Mouse (Mus musculus) heart, postnatal 14 days (tissue): ENCODE measurements around the gene Cavin2. TPM values are rescaled to one million over a fixed set of nuclear protein-coding genes. Genes with fewer than 3 reads are reported as not detected.

Experiments used
- DNase-seq, 2 experiments: peaks; one replicate each; pipeline ENCODE4 v3.0.0; 2021 to 2022
- intact Hi-C: fragments of 180-260 bp; cut with DNase I; formaldehyde crosslinking; loops from one replicate; pipeline ENCODE4 v1.15.1; 2025
- total RNA-seq, 2 experiments: library from RNA; stranded (reverse); gene quantifications; 2 replicates each; pipeline ENCODE4 v1.2.3; 2021

The Cavin2 gene
- total RNA-seq, 2 experiments from 2014 or later: 173 to 186 TPM

DNA sequence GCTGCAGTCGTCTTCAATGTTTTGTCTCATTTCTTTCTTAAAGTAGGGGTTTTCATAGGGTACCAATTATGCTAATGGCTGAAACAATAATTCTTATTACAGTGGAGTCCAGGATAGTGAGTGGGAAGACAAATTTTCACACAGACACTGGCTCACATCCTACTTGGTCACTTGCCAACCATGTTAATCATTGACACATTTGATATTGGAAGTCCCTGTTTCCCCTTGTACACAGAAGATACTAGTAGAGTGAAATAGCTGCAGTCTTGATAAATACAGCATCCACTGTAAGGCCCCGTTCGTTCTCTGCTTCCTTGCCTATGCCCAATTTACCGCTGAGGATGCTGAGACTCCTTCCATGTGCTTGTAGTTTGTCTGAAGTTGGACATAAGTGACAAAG is 3.4 kb downstream of the Cavin2 start:
- intact Hi-C loops: no loop called here
- no peak for DNase-seq

DNA sequence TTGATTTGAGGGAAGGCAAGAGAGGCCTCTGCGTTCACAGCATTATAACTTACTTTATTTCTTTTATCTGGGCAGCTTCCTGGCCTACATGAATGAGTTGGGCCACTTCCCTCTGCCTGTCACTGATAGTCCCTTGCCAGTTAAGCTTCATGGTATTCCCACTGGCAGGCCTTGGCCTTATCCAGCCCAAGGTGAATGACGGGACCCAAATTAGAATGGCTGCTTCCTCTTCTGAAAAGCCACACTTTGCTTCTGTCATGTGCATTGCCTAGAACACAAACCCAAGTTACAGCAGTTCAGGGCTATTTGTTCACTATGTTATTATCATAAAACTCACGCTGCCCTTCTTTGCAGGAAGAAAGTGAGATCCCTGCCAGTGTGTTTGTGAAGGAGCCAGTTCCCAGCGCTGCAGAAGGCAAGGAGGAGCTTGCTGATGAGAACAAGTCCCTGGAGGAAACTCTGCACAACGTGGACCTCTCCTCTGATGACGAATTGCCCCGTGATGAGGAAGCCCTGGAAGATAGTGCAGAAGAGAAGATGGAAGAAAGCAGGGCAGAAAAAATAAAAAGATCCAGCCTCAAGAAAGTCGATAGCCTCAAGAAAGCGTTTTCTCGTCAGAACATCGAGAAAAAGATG is 11.5 kb downstream of the Cavin2 start:
- intact Hi-C loops: no loop called here
- peak; percentile 22 to 39 for DNase-seq

DNA sequence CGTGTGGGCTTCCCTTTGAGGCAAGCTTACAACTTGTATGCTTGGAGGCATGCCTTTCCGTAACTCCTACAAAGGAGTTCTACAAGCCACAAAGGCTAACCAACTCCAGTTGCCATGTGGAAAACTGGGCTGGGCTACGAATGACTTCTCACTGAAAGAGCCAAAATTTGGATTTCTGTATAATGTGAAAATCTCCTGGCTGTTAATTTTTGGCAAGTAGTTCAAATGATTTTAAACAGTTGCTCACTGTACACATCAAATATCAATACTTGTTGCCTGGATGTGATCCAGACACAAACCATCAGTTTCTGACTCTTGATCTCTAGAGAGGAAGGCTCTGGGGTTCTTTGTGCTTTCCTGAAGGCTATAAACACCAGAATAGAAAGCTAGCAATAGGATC is 18.1 kb downstream of the Cavin2 start:
- no peak for DNase-seq
- intact Hi-C loops: no loop called here

DNA sequence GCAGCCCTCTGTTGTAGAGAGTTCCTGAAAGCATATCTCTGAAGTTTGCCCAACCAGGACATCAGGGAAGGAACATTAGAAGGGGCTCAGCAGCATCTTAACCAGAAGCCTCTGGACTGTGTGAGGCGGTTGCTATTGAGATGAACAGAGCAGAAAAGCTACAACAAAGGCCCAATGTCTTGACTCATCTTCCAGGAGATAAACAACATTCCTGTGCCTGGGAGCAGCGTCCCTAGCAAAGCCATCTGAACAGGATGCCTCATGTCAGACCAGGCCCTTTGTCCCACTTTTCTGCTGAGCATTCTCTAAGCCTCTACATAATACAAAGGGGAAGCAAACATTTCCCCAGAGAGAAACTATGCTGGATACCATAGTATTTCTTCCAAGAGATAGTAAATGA is 26.6 kb downstream of the Cavin2 start:
- no peak for DNase-seq
- intact Hi-C loops: no loop called here

DNA sequence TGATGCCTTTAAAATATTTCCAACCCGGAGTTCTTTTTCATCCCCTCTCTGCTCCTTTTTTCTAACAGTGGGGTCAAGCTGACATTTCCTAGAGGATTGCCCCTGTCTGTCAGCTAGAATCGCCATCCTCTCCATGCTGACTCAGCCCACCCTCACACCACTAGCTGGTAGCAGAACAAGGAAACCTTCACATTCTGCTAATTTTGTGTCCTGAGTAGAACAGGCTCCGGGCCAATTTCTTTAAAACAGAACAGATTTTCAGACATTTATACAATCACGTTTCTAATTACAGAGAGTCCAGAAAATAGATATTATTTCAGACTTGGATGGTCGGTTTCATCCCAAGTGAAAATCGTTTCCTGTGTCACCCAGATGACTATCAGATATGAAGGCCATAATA is 34.6 kb downstream of the Cavin2 start:
- no peak for DNase-seq
- intact Hi-C loops: no loop called here

DNA sequence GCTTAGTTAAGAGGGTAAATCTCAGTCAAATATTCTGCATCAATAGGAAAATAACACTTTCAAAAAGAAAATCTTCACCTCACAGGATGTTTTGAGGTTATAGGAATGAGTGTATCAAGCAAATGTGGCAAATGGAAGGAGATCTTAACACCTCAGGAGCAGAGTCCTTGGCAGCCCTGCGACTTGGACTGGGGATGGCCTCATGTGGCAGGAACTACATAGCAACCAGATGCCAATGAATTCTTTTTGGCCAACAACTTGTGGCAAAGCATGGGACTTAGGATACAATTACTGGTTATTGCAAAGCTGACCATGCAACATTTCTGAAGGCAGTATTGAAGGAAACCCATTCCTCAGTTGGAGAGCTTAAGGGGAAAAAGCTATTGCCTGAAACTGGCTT is 39.6 kb downstream of the Cavin2 start:
- no peak for DNase-seq
- intact Hi-C loops: no loop called here

DNA sequence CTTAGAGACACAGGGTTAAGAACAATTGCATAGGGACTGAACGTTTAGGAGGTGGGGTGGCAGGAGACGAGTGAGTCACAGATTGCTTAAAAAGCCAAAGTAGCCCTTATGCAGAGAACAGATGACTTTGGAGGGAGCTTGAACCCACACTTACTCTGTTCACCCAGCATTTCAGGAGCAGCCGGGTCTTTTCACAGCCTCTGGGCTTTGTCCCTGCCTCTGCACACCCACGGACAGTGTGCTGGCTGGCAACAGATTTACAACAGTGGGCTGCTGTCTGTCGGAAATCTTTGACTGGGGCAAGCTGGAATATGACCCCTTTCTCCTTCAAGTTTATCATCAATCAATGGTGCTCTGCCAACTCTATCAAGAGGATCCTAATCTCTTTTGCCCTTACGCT is 44.1 kb downstream of the Cavin2 start:
- intact Hi-C loops: loop anchor here (2.0 to 5.0 kb wide), 4 partner anchors 44 to 306 kb away; partner anchors contain the start of gene Cavin2
- peak; percentile 13 to 22 for DNase-seq

DNA sequence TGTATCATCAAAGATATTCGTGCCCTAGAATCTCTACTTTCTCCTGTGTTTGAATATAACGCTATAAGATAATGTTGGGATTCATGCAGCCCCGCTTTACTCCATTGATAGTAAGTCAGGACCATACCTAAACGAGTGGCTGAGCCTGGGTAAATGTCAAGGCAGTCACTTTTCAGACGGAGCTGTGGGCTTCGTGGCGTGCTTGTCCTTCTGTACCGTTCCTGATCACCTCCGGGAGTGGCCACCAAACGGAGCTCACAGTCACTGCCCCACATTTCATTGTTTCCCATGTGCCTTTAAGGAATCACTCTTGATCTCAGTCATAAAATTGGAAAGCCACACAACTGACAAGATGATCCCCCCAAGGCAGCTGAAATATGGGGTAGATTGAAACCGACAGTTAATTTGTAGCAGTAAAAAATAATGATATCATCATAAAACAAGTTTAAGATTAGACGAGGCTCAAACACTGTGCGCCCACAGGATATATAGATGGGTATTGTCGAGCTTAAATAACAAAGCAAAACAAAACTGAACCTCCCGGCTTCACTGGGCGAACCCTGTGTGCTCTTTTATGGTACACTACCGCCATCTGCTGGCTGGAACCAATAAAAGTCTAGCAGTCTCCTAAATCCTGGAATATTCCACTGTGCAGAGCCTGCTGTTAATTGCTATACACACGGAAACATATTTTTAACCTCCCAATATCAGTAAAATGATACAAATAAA is 44.8 kb downstream of the Cavin2 start:
- peak; percentile 87 to 92 for DNase-seq
- intact Hi-C loops: loop anchor here (1.0 to 5.0 kb wide), 6 partner anchors 45 to 371 kb away; partner anchors contain the start of gene Cavin2

DNA sequence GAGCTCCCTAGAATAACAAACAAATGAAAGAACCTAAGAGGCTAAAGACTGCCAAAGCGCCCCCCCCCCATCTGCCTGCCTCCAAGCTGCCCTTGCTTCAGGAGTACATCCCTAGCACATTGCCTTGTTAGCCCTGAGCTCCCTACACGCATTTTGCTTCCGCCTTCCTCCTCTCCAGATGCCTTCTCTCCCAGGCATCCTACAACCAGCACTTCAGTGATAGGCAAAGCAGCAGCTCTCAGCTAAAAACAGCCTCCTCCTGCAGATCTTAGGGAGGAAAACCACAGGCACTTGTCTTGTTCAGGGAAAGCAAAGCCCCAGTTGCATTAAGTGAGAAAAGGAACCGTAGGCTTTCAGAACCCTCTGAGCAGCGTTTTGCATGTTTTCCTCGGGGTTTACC is 45.4 kb downstream of the Cavin2 start:
- intact Hi-C loops: loop anchor here (1.0 to 5.0 kb wide), 5 partner anchors 67 to 372 kb away; no protein-coding TSS in a partner anchor
- DNase-seq: peak in 1 of 2 experiments; percentile 5

DNA sequence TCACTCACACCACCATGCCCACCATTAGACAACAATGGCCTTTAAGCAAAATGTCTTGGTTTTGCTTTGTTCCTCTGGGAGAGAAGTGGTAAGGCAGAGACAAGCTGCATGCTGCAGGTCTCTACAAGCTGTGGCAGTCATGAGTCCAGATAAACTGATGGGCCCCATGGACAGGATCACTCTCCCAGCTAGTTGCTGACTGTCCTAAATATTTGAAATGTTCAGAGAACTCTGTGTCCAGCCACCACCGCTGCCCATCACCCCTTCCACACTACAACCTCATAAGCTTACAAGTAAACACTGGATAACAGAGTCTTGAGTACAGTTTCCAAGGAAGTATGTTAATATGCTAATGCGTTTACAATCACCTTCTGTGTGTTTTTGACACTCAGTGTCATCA is 46.2 kb downstream of the Cavin2 start:
- DNase-seq: no peak
- intact Hi-C loops: loop anchor here (2.0 to 5.0 kb wide), 2 partner anchors 68 to 262 kb away; no protein-coding TSS in a partner anchor

DNA sequence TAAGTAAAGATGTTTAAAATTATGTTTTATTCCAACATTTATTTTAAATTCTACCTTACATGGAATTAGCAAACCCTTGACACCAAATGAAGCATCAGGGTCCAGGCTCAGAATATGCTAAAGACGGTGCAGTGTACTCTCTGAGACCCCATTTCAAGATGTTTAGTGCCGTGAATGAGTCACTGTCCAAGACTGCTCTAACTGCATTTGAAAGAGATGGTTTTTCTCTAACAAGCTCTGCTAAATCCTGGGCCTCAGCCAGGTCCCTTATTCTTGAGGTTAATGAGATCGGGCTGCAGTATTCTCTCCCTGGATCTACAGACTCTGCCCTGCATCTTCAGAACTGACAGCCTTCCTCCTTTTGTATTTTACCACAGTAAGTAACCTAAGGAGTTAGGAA is 55.2 kb downstream of the Cavin2 start:
- no peak for DNase-seq

DNA sequence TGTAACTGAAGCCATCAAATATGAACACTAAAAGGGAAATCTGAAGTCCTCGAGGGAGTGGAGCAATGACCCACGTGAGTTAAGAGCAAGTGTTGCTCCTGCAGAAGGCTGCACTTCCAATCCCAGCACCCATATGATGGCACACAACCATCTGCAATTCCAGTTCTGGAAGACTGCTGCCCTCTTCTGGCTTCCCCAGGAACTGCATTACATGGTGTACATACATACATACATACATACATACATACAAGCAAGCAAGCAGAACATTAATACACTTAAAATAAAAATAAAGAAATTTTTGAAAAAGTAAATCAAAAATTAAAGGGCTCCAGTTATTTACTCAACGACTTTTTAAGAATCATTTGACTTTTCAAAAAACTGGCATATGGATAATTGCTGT is 58.7 kb downstream of the Cavin2 start:
- intact Hi-C loops: no loop called here
- no peak for DNase-seq

More for the DNA sequence above, 55.2 kb downstream of the Cavin2 start:
- intact Hi-C loops: no loop called here

DNA sequence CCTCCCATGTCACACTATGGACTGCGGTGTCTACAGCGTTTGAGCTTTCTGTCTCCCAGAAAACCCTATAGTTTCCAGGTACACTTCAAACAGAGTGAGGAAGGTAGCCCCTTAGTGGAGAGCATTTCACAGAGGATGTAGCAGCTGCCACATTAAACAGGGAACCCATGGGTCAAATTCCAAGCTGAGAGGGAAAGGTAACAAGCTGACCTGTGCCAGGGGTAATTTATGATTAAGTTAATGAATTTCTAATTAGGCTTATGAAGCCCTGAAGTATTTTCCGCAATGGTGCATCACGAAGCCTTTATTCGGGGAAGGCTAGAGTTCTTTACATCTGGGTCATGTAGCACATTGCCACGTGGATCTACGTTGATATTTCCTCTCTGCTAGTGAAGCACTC is 59.7 kb downstream of the Cavin2 start:
- no peak for DNase-seq
- intact Hi-C loops: no loop called here

DNA sequence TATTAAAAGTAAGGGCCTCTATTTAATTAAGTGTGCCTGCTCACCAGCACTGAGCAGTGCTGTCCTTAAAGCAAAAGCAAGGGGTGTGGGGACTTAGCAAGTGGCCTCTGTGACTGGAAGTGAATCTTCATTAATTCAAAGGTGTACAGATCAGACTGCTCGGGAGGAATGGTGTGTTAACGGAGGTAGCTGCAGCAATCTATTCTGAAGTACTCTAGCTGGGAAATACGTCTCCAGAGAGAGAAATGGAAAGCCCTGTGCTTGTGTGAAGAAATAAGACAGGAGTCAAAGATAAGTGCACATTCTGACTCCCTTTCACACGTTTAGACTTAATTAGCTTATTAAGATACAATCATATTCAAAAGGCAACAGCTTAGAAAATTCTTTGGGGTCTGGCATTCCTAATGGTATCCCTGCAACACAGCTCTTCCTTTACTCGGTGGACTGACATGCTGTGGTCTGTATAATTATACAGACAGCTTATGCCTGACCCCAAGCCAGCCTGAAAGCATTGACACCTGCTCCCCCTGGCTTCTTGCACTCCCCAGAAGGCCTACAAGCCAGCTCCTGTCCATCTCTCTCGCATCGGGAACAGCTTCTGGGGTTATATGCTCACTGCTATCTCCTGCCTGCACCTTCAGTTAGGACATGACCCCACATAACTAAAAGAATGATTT is 60.5 kb downstream of the Cavin2 start:
- no peak for DNase-seq
- intact Hi-C loops: no loop called here

Other genes with a start within 250 kb of the Cavin2 start
- 10 to 100 TPM; 41.5 to 43.0 TPM for gene Nabp1, start 189.3 kb downstream of the Cavin2 start, total RNA-seq